Mouse (Mus musculus) heart, embryonic 11.5 days (tissue): ENCODE results near the gene Jmjd8. TPM values are rescaled to one million over a fixed set of nuclear protein-coding genes. Genes with fewer than 3 reads are reported as not detected.

Experiments
- ATAC-seq: fragments of 200-750 bp; cut with Nextera tagmentation; replicated peaks from 2 replicates; pipeline ENCODE4 v1.8.0; 2017; ENCODE audit warnings: moderate library complexity; ENCODE audit not compliant: insufficient number of reproducible peaks, low FRiP score, low TSS enrichment
- H3K27ac ChIP-seq: fragments of 300-500 bp; sonication (generic); 2 replicates; pipeline ENCODE4 v1.5.1; 2014; ENCODE audit warnings: mild to moderate bottlenecking, low read depth, low read length
- H3K27me3 ChIP-seq: fragments of 300-500 bp; sonication (generic); 2 replicates; pipeline ENCODE4 v1.6.1; 2014; ENCODE audit warnings: mild to moderate bottlenecking, low read length, mixed read lengths; ENCODE audit not compliant: control insufficient read depth, insufficient read depth
- H3K36me3 ChIP-seq: fragments of 300-500 bp; sonication (generic); 2 replicates; pipeline ENCODE4 v1.6.1; 2014; ENCODE audit warnings: mild to moderate bottlenecking, low read length, moderate library complexity, mixed read lengths; ENCODE audit not compliant: control insufficient read depth, insufficient read depth
- H3K4me1 ChIP-seq: fragments of 300-500 bp; sonication (generic); 2 replicates; pipeline ENCODE4 v1.6.1; 2014; ENCODE audit warnings: low read length; ENCODE audit not compliant: control insufficient read depth, insufficient read depth
- H3K4me2 ChIP-seq: fragments of 300-500 bp; sonication (generic); 2 replicates; pipeline ENCODE4 v1.6.1; 2014; ENCODE audit warnings: mild to moderate bottlenecking, moderate library complexity
- H3K4me3 ChIP-seq: fragments of 300-500 bp; sonication (generic); 2 replicates; pipeline ENCODE4 v1.5.1; 2014; ENCODE audit warnings: low read depth, low read length
- H3K9ac ChIP-seq: fragments of 300-500 bp; sonication (generic); 2 replicates; pipeline ENCODE4 v1.6.1; 2014; ENCODE audit warnings: mild to moderate bottlenecking, low read depth, low read length, moderate library complexity
- H3K9me3 ChIP-seq: fragments of 300-500 bp; sonication (generic); replicated peaks from 2 replicates; pipeline ENCODE4 v1.6.1; 2016; ENCODE audit warnings: low read length; ENCODE audit not compliant: control insufficient read depth
- WGBS: fragments of 180-500 bp; shearing (Covaris S2); extraction: QIAGEN DNeasy Blood & Tissue Kit; methylation state at CpG from one replicate; pipeline ENCODE4 v1.1.7; 2014; ENCODE audit not compliant: insufficient replicate concordance; 5-methylcytosine and 5-hydroxymethylcytosine counted together
- polyA plus RNA-seq: library from polyadenylated mRNA; unstranded; fragments of >200 nt; fragmentation: Nextera tagmentation; extraction: Ambion mirVana; gene quantifications from 2 replicates; pipeline ENCODE4 v1.2.1, GENCODE M21; 2014

Gene Jmjd8
- polyA plus RNA-seq, 1 experiment from 2014 or later, result 30.9 TPM

- ATAC-seq, result peak; percentile 45
- WGBS, result under 1% methylated on average over 45 of the region's 45 CpGs
- peaks cover 34% of the 10 kb centered on the region for H3K4me1 ChIP-seq
Observed at GRCm38 (mm10) chr17:25791843-25792527, 36.7 kb upstream of the Jmjd8 start.

GRCm38 (mm10) chr17:25792615-25793014 lies 36.1 kb upstream of the Jmjd8 start, which contains the start of gene Fam173a:
Fam173a (minus strand) TSS chr17:25792901.
- H3K9me3 ChIP-seq, result no peaks in the 10 kb centered on the region
- H3K4me1 ChIP-seq, result peaks cover 34% of the 10 kb centered on the region
- peak within 1 kb of the TSS; percentile 80 for H3K4me2 ChIP-seq
- H3K9ac ChIP-seq, result peak within 1 kb of the TSS; percentile 80
- H3K36me3 ChIP-seq, result peaks cover 9% of the 10 kb centered on the region
- no peaks in the 10 kb centered on the region for H3K27me3 ChIP-seq
- ATAC-seq, result peak; percentile 67
- H3K27ac ChIP-seq, result peak within 1 kb of the TSS; percentile 90
- WGBS, result 1% methylated on average over 14 of the region's 14 CpGs
- H3K4me3 ChIP-seq, result peak within 1 kb of the TSS; percentile 71

More at GRCm38 (mm10) chr17:25791843-25792527, 36.7 kb upstream of the Jmjd8 start:
- Histone ChIP-seq H3K27me3 (no peaks in the 10 kb centered on the region), H3K36me3 (peaks cover 11% of the 10 kb centered on the region), H3K27ac (peak overlapping the region; percentile 90), H3K9ac (peak overlapping the region; percentile 80), H3K4me2 (peak overlapping the region; percentile 80), H3K4me3 (peak overlapping the region; percentile 71), H3K9me3 (no peaks in the 10 kb centered on the region)

- WGBS, result 75% methylated on average over 13 of the region's 13 CpGs
- H3K27me3 ChIP-seq, result no peaks in the 10 kb centered on the region
- no peak overlapping the region for H3K27ac ChIP-seq
Observed at GRCm38 (mm10) chr17:25794197-25794596, 34.5 kb upstream of the Jmjd8 start.

GRCm38 (mm10) chr17:25794998-25795397 lies 33.7 kb upstream of the Jmjd8 start:
- peak overlapping the region; percentile 99 for H3K4me2 ChIP-seq
- no peaks in the 10 kb centered on the region for H3K27me3 ChIP-seq
- WGBS, result 82% methylated on average over 17 of the region's 17 CpGs
- H3K4me3 ChIP-seq, result peak overlapping the region; percentile 55
- no peaks in the 10 kb centered on the region for H3K36me3 ChIP-seq
- no peak overlapping the region for H3K9ac ChIP-seq
- H3K27ac ChIP-seq, result no peak overlapping the region
- no peaks in the 10 kb centered on the region for H3K9me3 ChIP-seq
- ATAC-seq, result no peak
- H3K4me1 ChIP-seq, result peaks cover 34% of the 10 kb centered on the region

More at GRCm38 (mm10) chr17:25794197-25794596, 34.5 kb upstream of the Jmjd8 start:
- Histone ChIP-seq H3K36me3 (peaks cover 6% of the 10 kb centered on the region; the same call in 1 of the 2 replicates), H3K4me2 (no peak overlapping the region), H3K4me1 (peaks cover 34% of the 10 kb centered on the region), H3K9me3 (no peaks in the 10 kb centered on the region), H3K4me3 (no peak overlapping the region), H3K9ac (no peak overlapping the region)
- ATAC-seq, result no peak

- 12% methylated on average over 6 of the region's 6 CpGs for WGBS
- Histone ChIP-seq H3K27ac (no peak within 1 kb of the TSS), H3K4me3 (peak within 1 kb of the TSS; percentile 55), H3K4me2 (peak within 1 kb of the TSS; percentile 99), H3K9me3 (no peaks in the 10 kb centered on the region), H3K27me3 (no peaks in the 10 kb centered on the region), H3K36me3 (no peaks in the 10 kb centered on the region), H3K9ac (peak within 1 kb of the TSS; percentile 68), H3K4me1 (peaks cover 32% of the 10 kb centered on the region)
- no peak for ATAC-seq
Observed at GRCm38 (mm10) chr17:25795609-25796092, 33.0 kb upstream of the Jmjd8 start, which contains the start of gene AC134908.4. AC134908.4 (minus strand) TSS chr17:25795659.

GRCm38 (mm10) chr17:25796211-25796771 lies 32.4 kb upstream of the Jmjd8 start:
- Histone ChIP-seq H3K4me2 (peak overlapping the region; percentile 99), H3K27ac (no peak overlapping the region), H3K4me3 (peak overlapping the region; percentile 55), H3K27me3 (no peaks in the 10 kb centered on the region), H3K4me1 (peaks cover 25% of the 10 kb centered on the region), H3K9ac (peak overlapping the region; percentile 68), H3K9me3 (no peaks in the 10 kb centered on the region), H3K36me3 (no peaks in the 10 kb centered on the region)
- WGBS, result 1% methylated on average over 37 of the region's 37 CpGs
- no peak for ATAC-seq

- H3K4me1 ChIP-seq, result peaks cover 23% of the 10 kb centered on the region
- 0% methylated on average over 34 of the region's 35 CpGs for WGBS
- no peaks in the 10 kb centered on the region for H3K36me3 ChIP-seq
- peak; percentile 67 for ATAC-seq
- peak within 1 kb of the TSS; percentile 68 for H3K9ac ChIP-seq
- peak within 1 kb of the TSS; percentile 99 for H3K4me2 ChIP-seq
- H3K9me3 ChIP-seq, result no peaks in the 10 kb centered on the region
- H3K27ac ChIP-seq, result no peak within 1 kb of the TSS
- H3K4me3 ChIP-seq, result peak within 1 kb of the TSS; percentile 55
- no peaks in the 10 kb centered on the region for H3K27me3 ChIP-seq
Observed at GRCm38 (mm10) chr17:25796951-25797369, 31.7 kb upstream of the Jmjd8 start, which contains the start of gene Metrn. Metrn (minus strand) TSS chr17:25797136.

- Histone ChIP-seq H3K27me3 (no peaks in the 10 kb centered on the region; the same call in 1 of the 2 replicates), H3K9me3 (no peaks in the 10 kb centered on the region), H3K9ac (no peak overlapping the region), H3K27ac (no peak overlapping the region), H3K4me3 (no peak overlapping the region), H3K36me3 (no peaks in the 10 kb centered on the region), H3K4me1 (peaks cover 8% of the 10 kb centered on the region), H3K4me2 (no peak overlapping the region)
- ATAC-seq, result no peak
- 7% methylated on average over 6 of the region's 6 CpGs for WGBS
Observed at GRCm38 (mm10) chr17:25801029-25801428, 27.6 kb upstream of the Jmjd8 start.
